Mouse (Mus musculus) embryonic facial prominence, embryonic 15.5 days (tissue): ENCODE data around the gene Bak1. TPM values are rescaled to one million over a fixed set of nuclear protein-coding genes. Genes with fewer than 3 reads are reported as not detected.

ENCODE experiments used
- ATAC-seq: fragments of 200-750 bp; cut with Nextera tagmentation; 2 replicates; pipeline ENCODE4 v1.8.0; 2017; ENCODE audit warnings: low read depth, moderate TSS enrichment; ENCODE audit not compliant: insufficient number of reproducible peaks, low FRiP score, low TSS enrichment
- H3K27ac ChIP-seq: fragments of 300-500 bp; sonication (generic); replicated peaks from 2 replicates; pipeline ENCODE4 v1.5.1; 2015; ENCODE audit warnings: mild to moderate bottlenecking, inconsistent platforms
- H3K27me3 ChIP-seq: fragments of 300-500 bp; sonication (generic); 2 replicates; pipeline ENCODE4 v1.6.1; 2015; ENCODE audit warnings: inconsistent platforms
- H3K36me3 ChIP-seq: fragments of 300-500 bp; sonication (generic); 2 replicates; pipeline ENCODE4 v1.6.1; 2015; ENCODE audit warnings: mild to moderate bottlenecking, inconsistent platforms
- H3K4me1 ChIP-seq: fragments of 300-500 bp; sonication (generic); 2 replicates; pipeline ENCODE4 v1.6.1; 2015; ENCODE audit warnings: inconsistent platforms
- H3K4me2 ChIP-seq: fragments of 300-500 bp; sonication (generic); replicated peaks from 2 replicates; pipeline ENCODE4 v1.6.1; 2015; ENCODE audit warnings: mild to moderate bottlenecking, inconsistent platforms
- H3K4me3 ChIP-seq: fragments of 300-500 bp; sonication (generic); replicated peaks from 2 replicates; pipeline ENCODE4 v1.5.1; 2015; ENCODE audit warnings: mild to moderate bottlenecking, inconsistent platforms
- H3K9ac ChIP-seq: fragments of 300-500 bp; sonication (generic); 2 replicates; pipeline ENCODE4 v1.6.1; 2015; ENCODE audit warnings: inconsistent platforms
- H3K9me3 ChIP-seq: fragments of 300-500 bp; sonication (generic); replicated peaks from 2 replicates; pipeline ENCODE4 v1.6.1; 2016; ENCODE audit warnings: inconsistent platforms
- WGBS: fragments of 180-500 bp; shearing (Covaris S2); methylation state at CpG from one replicate; pipeline ENCODE4 v1.1.7; 2015; 5-methylcytosine and 5-hydroxymethylcytosine counted together
- polyA plus RNA-seq: library from polyadenylated mRNA; unstranded; fragments of >200 nt; fragmentation: Nextera tagmentation; extraction: Ambion mirVana; gene quantifications from 2 replicates; pipeline ENCODE4 v1.2.1, GENCODE M21; 2015

The Bak1 gene
- polyA plus RNA-seq, 1 experiment from 2014 or later, result 7.3 TPM

- no peak for ATAC-seq
- 64% methylated on average over 5 of the region's 5 CpGs for WGBS
Observed at GRCm38 (mm10) chr17:27069071-27069470, 40.3 kb upstream of the Bak1 start.

GRCm38 (mm10) chr17:27066065-27066464, 37.3 kb upstream of the Bak1 start:
- Histone ChIP-seq H3K4me2 (no peak overlapping the region), H3K36me3 (no peaks in the 10 kb centered on the region), H3K9me3 (no peaks in the 10 kb centered on the region), H3K27ac (no peak overlapping the region), H3K27me3 (no peaks in the 10 kb centered on the region), H3K4me3 (no peak overlapping the region), H3K4me1 (peaks cover 15% of the 10 kb centered on the region), H3K9ac (no peak overlapping the region)
- ATAC-seq, result no peak
- WGBS, result 73% methylated on average over 7 of the region's 7 CpGs

More at GRCm38 (mm10) chr17:27069071-27069470, 40.3 kb upstream of the Bak1 start:
- no peak overlapping the region for H3K4me3 ChIP-seq
- H3K9me3 ChIP-seq, result no peaks in the 10 kb centered on the region
- H3K4me1 ChIP-seq, result peaks cover 8% of the 10 kb centered on the region
- H3K9ac ChIP-seq, result no peak overlapping the region
- no peaks in the 10 kb centered on the region for H3K27me3 ChIP-seq
- no peak overlapping the region for H3K4me2 ChIP-seq
- H3K36me3 ChIP-seq, result no peaks in the 10 kb centered on the region
- no peak overlapping the region for H3K27ac ChIP-seq

- Histone ChIP-seq H3K27ac (no peak overlapping the region), H3K4me3 (no peak overlapping the region), H3K36me3 (no peaks in the 10 kb centered on the region), H3K9me3 (no peaks in the 10 kb centered on the region), H3K27me3 (no peaks in the 10 kb centered on the region), H3K4me1 (peaks cover 32% of the 10 kb centered on the region), H3K9ac (no peak overlapping the region), H3K4me2 (no peak overlapping the region)
- 60% methylated on average over 2 of the region's 2 CpGs for whole genome bisulfite sequencing
- ATAC-seq, result no peak
Observed at GRCm38 (mm10) chr17:27064195-27064594, 35.4 kb upstream of the Bak1 start.

GRCm38 (mm10) chr17:27063717-27064116, 34.9 kb upstream of the Bak1 start:
- Histone ChIP-seq H3K36me3 (no peaks in the 10 kb centered on the region), H3K9me3 (no peaks in the 10 kb centered on the region), H3K9ac (no peak overlapping the region), H3K4me3 (no peak overlapping the region), H3K4me1 (peaks cover 37% of the 10 kb centered on the region), H3K4me2 (no peak overlapping the region), H3K27ac (0 out of 2 replicates have a peak overlapping the region, but pooled peaks have one; percentile 0), H3K27me3 (no peaks in the 10 kb centered on the region)
- ATAC-seq, result peak; percentile 65; the same call in 1 of the 2 replicates
- WGBS, result 19% methylated on average over 6 of the region's 6 CpGs

GRCm38 (mm10) chr17:27062684-27063083, 33.9 kb upstream of the Bak1 start:
- Histone ChIP-seq H3K36me3 (no peaks in the 10 kb centered on the region), H3K9me3 (no peaks in the 10 kb centered on the region), H3K9ac (no peak overlapping the region), H3K4me1 (peaks cover 47% of the 10 kb centered on the region), H3K4me2 (no peak overlapping the region), H3K27me3 (no peaks in the 10 kb centered on the region), H3K4me3 (no peak overlapping the region), H3K27ac (0 out of 2 replicates have a peak overlapping the region, but pooled peaks have one; percentile 0)
- 90% methylated on average over 7 of the region's 7 CpGs for WGBS
- no peak for ATAC-seq

GRCm38 (mm10) chr17:27061727-27062126, 32.9 kb upstream of the Bak1 start:
- H3K4me3 ChIP-seq, result no peak overlapping the region
- H3K4me1 ChIP-seq, result peaks cover 57% of the 10 kb centered on the region
- H3K27ac ChIP-seq, result no peak overlapping the region
- no peak overlapping the region for H3K9ac ChIP-seq
- H3K9me3 ChIP-seq, result no peaks in the 10 kb centered on the region
- no peaks in the 10 kb centered on the region for H3K36me3 ChIP-seq
- no peak for ATAC-seq
- H3K4me2 ChIP-seq, result no peak overlapping the region
- 92% methylated on average over 3 of the region's 3 CpGs for WGBS
- no peaks in the 10 kb centered on the region for H3K27me3 ChIP-seq

- Histone ChIP-seq H3K4me1 (peaks cover 64% of the 10 kb centered on the region), H3K9me3 (no peaks in the 10 kb centered on the region), H3K27ac (no peak overlapping the region), H3K36me3 (no peaks in the 10 kb centered on the region), H3K9ac (no peak overlapping the region; the same call in 1 of the 2 replicates), H3K27me3 (no peaks in the 10 kb centered on the region), H3K4me3 (no peak overlapping the region), H3K4me2 (no peak overlapping the region)
- no peak for ATAC-seq
- 66% methylated on average over 8 of the region's 8 CpGs for WGBS
Observed at GRCm38 (mm10) chr17:27060698-27061097, 31.9 kb upstream of the Bak1 start.

GRCm38 (mm10) chr17:27057517-27058055, 28.8 kb upstream of the Bak1 start:
- Histone ChIP-seq H3K9ac (peak overlapping the region; percentile 57), H3K4me1 (peaks cover 50% of the 10 kb centered on the region), H3K36me3 (no peaks in the 10 kb centered on the region), H3K27me3 (no peaks in the 10 kb centered on the region), H3K9me3 (no peaks in the 10 kb centered on the region), H3K4me3 (peak overlapping the region; percentile 60), H3K27ac (peak overlapping the region; percentile 91), H3K4me2 (peak overlapping the region; percentile 95)
- 2% methylated on average over 24 of the region's 24 CpGs for WGBS
- no peak; the same call in 1 of the 2 replicates for ATAC-seq

- under 1% methylated on average over 65 of the region's 66 CpGs for WGBS
- peak; percentile 77 for ATAC-seq
- H3K4me3 ChIP-seq, result peak within 1 kb of the TSS; percentile 60
- H3K27ac ChIP-seq, result peak within 1 kb of the TSS; percentile 91
- no peaks in the 10 kb centered on the region for H3K27me3 ChIP-seq
- no peaks in the 10 kb centered on the region for H3K36me3 ChIP-seq
- peak within 1 kb of the TSS; percentile 95 for H3K4me2 ChIP-seq
- peak within 1 kb of the TSS; percentile 57 for H3K9ac ChIP-seq
- H3K4me1 ChIP-seq, result peaks cover 50% of the 10 kb centered on the region
- H3K9me3 ChIP-seq, result no peaks in the 10 kb centered on the region
Observed at GRCm38 (mm10) chr17:27056812-27057516, 28.2 kb upstream of the Bak1 start, which contains the start of gene Itpr3. Gene Itpr3, plus strand, starts transcription at chr17:27057304.

GRCm38 (mm10) chr17:27056170-27056569, 27.4 kb upstream of the Bak1 start:
- H3K36me3 ChIP-seq, result no peaks in the 10 kb centered on the region
- H3K27me3 ChIP-seq, result no peaks in the 10 kb centered on the region
- 0 out of 2 replicates have a peak overlapping the region, but pooled peaks have one; percentile 57 for H3K9ac ChIP-seq
- no peaks in the 10 kb centered on the region for H3K9me3 ChIP-seq
- peak overlapping the region; percentile 60 for H3K4me3 ChIP-seq
- H3K4me1 ChIP-seq, result peaks cover 55% of the 10 kb centered on the region
- H3K4me2 ChIP-seq, result peak overlapping the region; percentile 95
- peak overlapping the region; percentile 91 for H3K27ac ChIP-seq
- ATAC-seq, result peak; percentile 15; the same call in 1 of the 2 replicates
- WGBS, result under 1% methylated on average over 13 of the region's 13 CpGs

- no peaks in the 10 kb centered on the region for H3K36me3 ChIP-seq
- H3K9ac ChIP-seq, result no peak overlapping the region
- 27% methylated on average over 11 of the region's 11 CpGs for WGBS
- H3K4me2 ChIP-seq, result peak overlapping the region; percentile 19
- H3K4me1 ChIP-seq, result peaks cover 31% of the 10 kb centered on the region
- H3K27ac ChIP-seq, result peak overlapping the region; percentile 30; the same call in 1 of the 2 replicates
- no peak overlapping the region for H3K4me3 ChIP-seq
- no peaks in the 10 kb centered on the region for H3K9me3 ChIP-seq
- ATAC-seq, result no peak
- no peaks in the 10 kb centered on the region for H3K27me3 ChIP-seq
Observed at GRCm38 (mm10) chr17:27051514-27051913, 22.7 kb upstream of the Bak1 start.
